Mouse (Mus musculus) hindbrain, postnatal 0 days (tissue): ENCODE data around the gene Togaram1. TPM values are rescaled to one million over a fixed set of nuclear protein-coding genes. Genes with fewer than 3 reads are reported as not detected.
A peak's percentile ranks its signal among the peaks of the same experiment; 100 is the strongest.

Experiments used
- ATAC-seq: fragments of 200-750 bp; cut with Nextera tagmentation; 2 replicates; pipeline ENCODE4 v1.8.0; 2017; ENCODE audit warnings: mild to moderate bottlenecking, moderate TSS enrichment, moderate library complexity
- DNase-seq: peaks from one replicate; pipeline ENCODE4 v3.0.0-alpha.2; 2015; ENCODE audit warnings: low spot score
- H3K27ac ChIP-seq: fragments of 300-500 bp; sonication (generic); 2 replicates; pipeline ENCODE4 v1.5.1; 2014; ENCODE audit warnings: mild to moderate bottlenecking
- H3K27me3 ChIP-seq: fragments of 300-500 bp; sonication (generic); 2 replicates; pipeline ENCODE4 v1.6.1; 2014; ENCODE audit warnings: low read length, mixed read lengths; ENCODE audit not compliant: insufficient read depth
- H3K36me3 ChIP-seq: fragments of 300-500 bp; sonication (generic); 2 replicates; pipeline ENCODE4 v1.6.1; 2014; ENCODE audit warnings: low read length, mixed read lengths; ENCODE audit not compliant: insufficient read depth
- H3K4me1 ChIP-seq: fragments of 300-500 bp; sonication (generic); 2 replicates; pipeline ENCODE4 v1.6.1; 2014; ENCODE audit warnings: antibody characterized with exemption, low read length, mixed read lengths; ENCODE audit not compliant: insufficient read depth
- H3K4me2 ChIP-seq: fragments of 300-500 bp; sonication (generic); 2 replicates; pipeline ENCODE4 v1.6.1; 2014; ENCODE audit warnings: low read depth, mild to moderate bottlenecking, low read length, moderate library complexity, mixed read lengths
- H3K4me3 ChIP-seq: fragments of 300-500 bp; sonication (generic); 2 replicates; pipeline ENCODE4 v1.5.1; 2014; ENCODE audit warnings: low read length
- H3K9ac ChIP-seq: fragments of 300-500 bp; sonication (generic); replicated peaks from 2 replicates; pipeline ENCODE4 v1.6.1; 2014; ENCODE audit warnings: mild to moderate bottlenecking, low read length, moderate library complexity, mixed read lengths
- H3K9me3 ChIP-seq: fragments of 300-500 bp; sonication (generic); 2 replicates; pipeline ENCODE4 v1.6.1; 2016; ENCODE audit warnings: low read length, mixed read lengths
- CTCF ChIP-seq: IDR thresholded peaks from 2 replicates; pipeline ENCODE4 v1.5.1; 2016; ENCODE audit warnings: antibody characterized with exemption, control low read depth, low read depth
- WGBS: fragments of 180-500 bp; shearing (Covaris S2); extraction: QIAGEN DNeasy Blood & Tissue Kit; methylation state at CpG from one replicate; pipeline ENCODE4 v1.1.7; 2014; 5-methylcytosine and 5-hydroxymethylcytosine counted together
- polyA plus RNA-seq: library from polyadenylated mRNA; unstranded; fragments of >200 nt; fragmentation: Nextera tagmentation; extraction: Ambion mirVana; gene quantifications from 2 replicates; pipeline ENCODE4 v1.2.1, GENCODE M21; 2015
- total RNA-seq: library from RNA; depleted of rRNA; stranded (reverse); fragments of >200 nt; gene quantifications from 2 replicates; pipeline ENCODE4 v1.2.3, GENCODE M21; 2014

The Togaram1 gene
- total and polyA plus RNA-seq, 2 experiments from 2014 or later: 15.9 to 26.9 TPM

DNA sequence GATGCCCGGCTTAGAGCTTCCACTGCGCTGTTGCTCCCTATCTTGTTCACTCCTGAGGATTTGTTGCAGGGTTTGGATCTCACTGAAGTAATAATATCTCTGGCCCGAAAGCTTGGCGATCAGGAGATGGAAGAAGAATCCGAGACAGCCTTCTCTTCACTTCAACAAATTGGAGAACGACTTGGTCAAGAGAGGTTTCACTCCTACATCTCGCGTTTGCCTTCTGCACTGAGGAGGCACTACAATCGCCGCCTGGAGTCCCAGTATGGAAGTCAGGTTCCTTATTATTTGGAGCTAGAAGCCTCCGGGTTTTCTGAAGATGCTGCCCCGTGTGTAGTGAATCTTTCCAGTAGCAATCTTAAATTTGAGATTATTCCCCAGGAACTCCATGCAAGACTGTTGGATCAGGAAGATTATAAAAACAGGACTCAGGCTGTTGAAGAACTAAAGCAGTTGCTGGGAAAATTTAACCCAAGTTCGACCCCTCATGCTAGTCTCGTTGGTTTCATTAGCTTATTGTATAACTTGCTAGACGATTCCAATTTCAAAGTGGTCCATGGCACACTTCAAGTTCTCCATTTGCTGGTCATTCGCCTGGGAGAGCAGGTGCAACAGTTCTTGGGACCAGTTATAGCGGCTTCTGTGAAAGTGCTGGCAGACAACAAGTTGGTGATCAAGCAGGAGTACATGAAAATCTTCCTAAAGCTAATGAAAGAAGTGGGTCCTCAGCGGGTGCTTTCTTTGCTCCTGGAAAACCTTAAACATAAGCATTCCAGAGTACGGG lies 1.2 kb downstream of the Togaram1 start:
- H3K27ac ChIP-seq: peak overlapping the region; percentile 95; the same call in 1 of the 2 replicates
- ATAC-seq (no peak), DNase-seq (no peak)
- H3K9me3 ChIP-seq: no peaks in the 10 kb centered on the region
- peaks cover 27% of the 10 kb centered on the region; the same call in 1 of the 2 replicates for H3K4me1 ChIP-seq
- WGBS: 3% methylated on average over 19 of the region's 19 CpGs
- no peaks in the 10 kb centered on the region for H3K27me3 ChIP-seq
- H3K9ac ChIP-seq: peak overlapping the region; percentile 93
- TF ChIP-seq CTCF: no peak
- peak overlapping the region; percentile 94 for H3K4me2 ChIP-seq
- peak overlapping the region; percentile 98 for H3K4me3 ChIP-seq
- H3K36me3 ChIP-seq: no peaks in the 10 kb centered on the region

DNA sequence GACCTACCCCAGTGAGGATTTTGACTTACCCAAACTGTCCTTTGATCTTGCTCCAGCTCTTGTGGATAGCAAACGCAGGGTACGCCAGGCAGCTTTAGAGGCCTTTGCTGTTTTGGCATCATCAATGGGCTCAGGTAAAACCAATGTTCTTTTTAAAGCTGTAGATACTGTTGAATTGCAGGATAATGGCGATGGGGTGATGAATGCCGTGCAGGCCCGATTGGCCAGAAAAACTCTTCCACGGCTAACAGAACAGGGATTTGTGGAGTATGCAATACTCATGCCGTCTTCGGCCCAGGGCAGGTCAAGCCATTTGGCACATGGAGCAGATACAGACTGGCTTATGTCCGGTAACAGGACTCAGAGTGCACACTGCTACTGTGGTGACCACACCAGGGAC lies 1.9 kb downstream of the Togaram1 start:
- no peaks in the 10 kb centered on the region for H3K9me3 ChIP-seq
- 0% methylated on average over 9 of the region's 9 CpGs for WGBS
- no peak for DNase-seq
- no peaks in the 10 kb centered on the region for H3K27me3 ChIP-seq
- TF ChIP-seq CTCF: no peak
- H3K4me2 ChIP-seq: peak overlapping the region; percentile 94
- peak overlapping the region; percentile 93 for H3K9ac ChIP-seq
- no peak overlapping the region for H3K27ac ChIP-seq
- peak overlapping the region; percentile 98 for H3K4me3 ChIP-seq
- ATAC-seq: no peak
- no peaks in the 10 kb centered on the region for H3K36me3 ChIP-seq
- H3K4me1 ChIP-seq: peaks cover 27% of the 10 kb centered on the region; the same call in 1 of the 2 replicates

DNA sequence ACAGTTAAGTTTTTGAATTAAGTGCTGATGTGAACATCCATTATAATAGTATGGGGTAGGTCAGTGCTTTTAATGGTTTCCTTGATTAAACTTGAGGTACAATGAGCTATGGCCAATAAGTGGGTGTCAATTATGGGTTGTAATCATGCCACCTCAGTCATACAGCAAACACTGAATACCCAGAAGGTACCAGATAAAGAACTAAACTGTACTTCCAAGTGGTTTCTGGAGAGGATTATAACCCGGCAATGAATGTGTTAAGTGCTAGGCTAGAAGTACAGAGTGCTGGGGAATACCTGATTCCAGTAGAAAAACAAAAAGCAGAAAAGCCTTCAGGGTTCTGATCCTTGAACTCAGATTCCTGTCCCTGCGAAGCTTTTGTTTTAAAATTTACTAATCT lies 2.5 kb downstream of the Togaram1 start:
- H3K4me1 ChIP-seq: peaks cover 27% of the 10 kb centered on the region; the same call in 1 of the 2 replicates
- H3K27ac ChIP-seq: no peak overlapping the region
- H3K9ac ChIP-seq: peak overlapping the region; percentile 93
- H3K27me3 ChIP-seq: no peaks in the 10 kb centered on the region
- WGBS: 7% methylated on average over 2 of the region's 2 CpGs
- H3K9me3 ChIP-seq: no peaks in the 10 kb centered on the region
- DNase-seq (no peak), ATAC-seq (no peak)
- peak overlapping the region; percentile 94 for H3K4me2 ChIP-seq
- H3K36me3 ChIP-seq: no peaks in the 10 kb centered on the region
- H3K4me3 ChIP-seq: peak overlapping the region; percentile 98
- TF ChIP-seq CTCF: no peak

DNA sequence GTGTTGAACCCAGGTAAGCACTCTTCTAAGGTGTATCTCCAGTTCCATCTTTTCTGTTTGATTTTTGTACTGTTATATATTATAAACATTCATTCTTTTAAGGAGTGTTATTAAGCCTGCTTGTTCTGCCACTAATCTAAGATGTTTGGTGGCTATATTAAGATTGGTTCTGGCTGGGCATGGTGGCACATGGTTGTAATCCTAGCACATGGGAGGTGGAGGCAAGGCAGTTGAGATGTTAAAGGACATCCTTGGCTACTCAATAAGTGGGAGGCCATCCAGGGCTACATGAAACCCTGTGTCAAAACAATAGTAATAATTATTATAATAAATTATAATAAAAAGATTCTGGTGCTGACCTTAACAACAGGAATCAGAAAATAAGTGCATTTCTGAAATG lies 5.8 kb downstream of the Togaram1 start:
- Histone ChIP-seq H3K4me2 (peak overlapping the region; percentile 27; the same call in 1 of the 2 replicates), H3K9ac (no peak overlapping the region), H3K27me3 (no peaks in the 10 kb centered on the region), H3K36me3 (no peaks in the 10 kb centered on the region), H3K4me1 (peaks cover 22% of the 10 kb centered on the region; the same call in 1 of the 2 replicates), H3K27ac (no peak overlapping the region), H3K9me3 (no peaks in the 10 kb centered on the region), H3K4me3 (no peak overlapping the region)
- DNase-seq (no peak), ATAC-seq (no peak)
- no peak for TF ChIP-seq CTCF

DNA sequence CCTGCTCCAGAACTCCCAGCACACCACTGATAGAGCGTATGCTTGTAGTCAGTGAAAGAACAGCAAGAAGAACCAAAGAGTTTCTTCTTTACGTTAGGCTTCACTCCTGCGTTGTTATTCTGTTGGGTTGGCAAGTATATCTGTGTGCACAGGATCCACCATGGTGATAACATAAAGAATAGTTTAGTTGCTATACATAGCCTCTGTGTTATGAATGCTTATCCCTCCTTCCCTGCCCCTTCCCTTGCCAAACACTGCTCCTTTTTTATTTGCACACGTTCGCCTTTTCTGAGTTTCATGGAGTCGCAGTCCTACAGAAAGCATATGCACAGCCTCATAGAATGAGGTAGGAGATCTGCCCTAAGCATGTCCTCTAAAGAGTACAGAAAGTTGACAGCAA lies 6.5 kb downstream of the Togaram1 start:
- Histone ChIP-seq H3K9ac (no peak overlapping the region), H3K27me3 (no peaks in the 10 kb centered on the region), H3K9me3 (no peaks in the 10 kb centered on the region), H3K27ac (no peak overlapping the region), H3K4me3 (no peak overlapping the region), H3K4me1 (peaks cover 17% of the 10 kb centered on the region; the same call in 1 of the 2 replicates), H3K36me3 (no peaks in the 10 kb centered on the region), H3K4me2 (peak overlapping the region; percentile 27; the same call in 1 of the 2 replicates)
- DNase-seq (no peak), ATAC-seq (no peak)
- 67% methylated on average over 6 of the region's 6 CpGs for WGBS
- no peak for TF ChIP-seq CTCF

DNA sequence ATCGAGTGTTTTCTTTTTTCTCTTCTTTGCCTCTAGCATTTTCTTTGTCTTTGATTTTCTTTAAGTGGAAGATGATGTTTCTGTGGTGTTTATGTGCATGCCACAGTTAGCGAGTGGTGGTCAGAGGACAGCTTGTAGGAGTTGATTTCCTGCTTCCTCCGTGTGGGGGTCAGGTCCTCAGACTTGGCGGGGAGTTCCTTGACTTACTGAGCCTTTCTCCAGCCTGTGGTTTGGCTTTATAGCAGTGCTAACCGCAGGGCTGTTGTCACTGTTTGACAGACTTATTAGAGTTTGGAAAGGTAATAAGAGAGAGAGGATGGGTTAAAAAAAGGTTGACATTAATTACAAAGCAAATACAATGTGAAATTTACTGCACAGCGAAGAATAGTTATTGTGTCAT lies 10.0 kb downstream of the Togaram1 start:
- H3K9me3 ChIP-seq: no peaks in the 10 kb centered on the region
- no peak overlapping the region for H3K4me3 ChIP-seq
- 74% methylated on average over 6 of the region's 6 CpGs for WGBS
- peaks cover 8% of the 10 kb centered on the region; the same call in 1 of the 2 replicates for H3K4me1 ChIP-seq
- no peak overlapping the region for H3K27ac ChIP-seq
- no peak overlapping the region for H3K4me2 ChIP-seq
- no peak for TF ChIP-seq CTCF
- no peaks in the 10 kb centered on the region for H3K27me3 ChIP-seq
- no peak for DNase-seq
- H3K36me3 ChIP-seq: peaks cover 16% of the 10 kb centered on the region; the same call in 1 of the 2 replicates
- no peak for ATAC-seq
- no peak overlapping the region for H3K9ac ChIP-seq

DNA sequence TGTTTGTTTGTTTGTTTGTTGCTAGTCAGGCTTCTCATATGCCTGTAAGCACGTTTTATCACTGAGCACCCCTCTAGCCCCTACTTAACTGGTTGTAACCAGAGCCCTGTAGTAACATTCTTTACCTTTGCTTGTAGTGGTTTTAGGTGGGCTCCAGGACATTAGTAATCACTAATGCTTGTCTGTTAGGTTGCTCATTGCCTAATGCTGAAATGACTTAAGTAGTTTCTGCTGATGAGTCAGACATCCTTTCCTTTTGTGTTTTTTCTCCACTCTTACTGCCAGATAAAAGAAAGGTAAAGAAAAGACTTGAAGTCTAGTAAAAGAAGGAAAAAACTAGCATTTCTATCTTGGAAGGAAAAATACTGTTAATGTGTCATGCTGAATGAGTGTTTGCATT lies 10.6 kb downstream of the Togaram1 start:
- no peaks in the 10 kb centered on the region for H3K9me3 ChIP-seq
- H3K36me3 ChIP-seq: peaks cover 18% of the 10 kb centered on the region; the same call in 1 of the 2 replicates
- H3K4me1 ChIP-seq: peaks cover 4% of the 10 kb centered on the region; the same call in 1 of the 2 replicates
- H3K9ac ChIP-seq: no peak overlapping the region
- WGBS: 72% methylated on average over 1 of the region's 1 CpGs
- no peak overlapping the region for H3K27ac ChIP-seq
- H3K27me3 ChIP-seq: no peaks in the 10 kb centered on the region
- ATAC-seq (no peak), DNase-seq (no peak)
- H3K4me3 ChIP-seq: no peak overlapping the region
- no peak overlapping the region for H3K4me2 ChIP-seq
- no peak for TF ChIP-seq CTCF
